Mouse (Mus musculus): ENCODE results near the gene Srpx.

The Srpx gene

GRCm38 (mm10) chrX:10117065-10117719 is at the start of gene Srpx:
Gene Srpx, minus strand, starts transcription at chrX:10117709.
- in situ Hi-C loops (cut with MboI, MseI), result no loop called here

DNA sequence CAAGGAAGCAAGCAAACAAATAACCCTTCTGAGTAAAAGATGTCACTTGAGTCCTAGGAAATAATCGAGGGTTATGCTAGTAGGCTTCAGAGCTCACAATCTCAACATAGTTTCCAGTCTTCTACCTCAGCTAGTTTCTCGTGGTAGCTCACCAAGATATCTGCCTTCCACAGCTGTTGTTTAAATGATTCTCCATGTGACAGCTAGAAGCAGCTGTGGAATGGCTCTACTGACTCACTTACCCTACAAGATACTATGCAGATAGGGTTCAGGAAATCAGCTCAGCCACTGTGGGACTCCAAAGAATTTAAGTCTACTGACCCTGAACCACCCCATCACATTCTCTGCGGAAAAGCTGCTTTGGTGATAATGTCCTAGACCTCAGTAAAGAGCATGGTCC is 34.9 kb upstream of the Srpx start:
- in situ Hi-C loops (cut with MboI, MseI), result no loop called here

GRCm38 (mm10) chrX:10115780-10116179 is 1.7 kb downstream of the Srpx start:
- in situ Hi-C loops (cut with MboI, MseI), result no loop called here

DNA sequence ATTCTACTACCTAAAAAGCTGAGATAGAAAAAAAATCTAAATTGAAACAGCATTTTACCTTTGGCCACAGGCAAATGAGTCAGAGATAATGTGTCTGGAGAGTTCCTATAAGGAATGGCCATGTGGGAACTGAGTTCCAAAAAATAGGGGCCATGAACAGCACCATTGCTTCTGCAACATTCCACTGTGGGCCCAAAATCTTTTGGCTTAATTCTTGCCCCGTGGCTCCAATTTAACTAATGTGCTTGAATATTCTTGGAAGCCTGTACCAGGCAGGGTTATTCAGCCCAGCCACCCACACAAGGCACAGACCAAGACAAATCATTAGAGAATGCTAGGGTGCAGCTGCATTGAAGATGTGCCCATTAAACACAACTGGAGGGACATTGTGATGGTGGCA is 6.8 kb downstream of the Srpx start:
- in situ Hi-C loops (cut with MboI, MseI), result no loop called here

DNA sequence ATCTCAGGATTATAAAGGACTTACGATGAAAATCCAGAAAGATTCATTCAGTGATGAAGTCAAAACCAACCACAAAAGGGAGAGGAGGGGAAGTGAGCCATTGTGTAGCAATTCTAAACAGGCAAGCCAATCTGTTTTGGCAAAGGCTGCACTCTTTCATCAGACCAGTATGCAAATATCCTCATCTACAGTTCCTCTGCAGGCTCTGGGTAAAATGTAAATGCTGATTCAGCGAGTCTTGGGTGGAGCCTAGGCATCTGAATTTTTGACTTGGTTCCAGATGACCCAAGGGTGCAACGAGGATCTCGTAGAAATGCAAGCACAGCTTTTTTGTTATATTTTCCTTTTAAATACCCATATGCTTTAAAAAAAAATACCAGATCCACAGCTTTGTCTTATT is 9.0 kb downstream of the Srpx start:
- in situ Hi-C loops (cut with MboI, MseI), result no loop called here

DNA sequence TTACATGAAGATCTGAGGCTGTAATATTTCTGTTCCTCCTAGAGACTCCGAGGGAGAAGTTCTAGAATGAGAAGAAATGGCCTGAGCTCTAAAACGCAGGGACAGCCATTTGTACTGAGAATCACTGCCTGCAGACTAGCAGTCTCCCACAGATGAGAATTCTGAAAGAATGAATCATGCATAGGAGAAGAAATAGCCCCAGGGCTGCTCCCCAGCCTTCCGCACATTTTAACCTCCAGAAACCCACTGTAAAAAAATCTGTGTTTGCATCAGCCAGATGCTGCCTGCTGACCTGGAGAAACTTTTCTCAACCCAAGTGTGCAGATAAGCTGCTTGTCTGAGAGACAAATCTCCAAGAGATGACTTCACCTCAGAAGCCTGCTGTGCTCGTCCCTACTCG is 12.0 kb downstream of the Srpx start:
- in situ Hi-C loops (cut with MboI, MseI), result no loop called here

DNA sequence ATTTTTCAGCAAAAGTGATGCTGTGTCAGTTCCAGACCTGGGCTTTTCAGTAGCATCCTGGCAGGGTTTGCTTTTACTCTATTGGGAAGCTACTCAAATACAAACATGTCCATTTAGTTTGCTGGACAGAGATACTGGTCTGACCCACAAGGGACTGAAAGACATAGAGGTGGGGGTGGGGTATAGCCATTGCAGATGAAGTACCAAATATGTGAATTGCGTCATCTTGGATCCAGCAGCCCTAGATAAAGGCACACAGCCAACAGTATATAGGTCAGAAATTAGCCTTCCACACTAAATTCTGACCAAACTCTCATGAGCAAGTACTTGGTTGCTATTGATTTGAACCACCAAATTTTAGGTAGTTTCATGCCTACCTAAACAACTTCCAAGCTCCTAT is 14.8 kb downstream of the Srpx start:
- in situ Hi-C loops (cut with MboI, MseI), result no loop called here

DNA sequence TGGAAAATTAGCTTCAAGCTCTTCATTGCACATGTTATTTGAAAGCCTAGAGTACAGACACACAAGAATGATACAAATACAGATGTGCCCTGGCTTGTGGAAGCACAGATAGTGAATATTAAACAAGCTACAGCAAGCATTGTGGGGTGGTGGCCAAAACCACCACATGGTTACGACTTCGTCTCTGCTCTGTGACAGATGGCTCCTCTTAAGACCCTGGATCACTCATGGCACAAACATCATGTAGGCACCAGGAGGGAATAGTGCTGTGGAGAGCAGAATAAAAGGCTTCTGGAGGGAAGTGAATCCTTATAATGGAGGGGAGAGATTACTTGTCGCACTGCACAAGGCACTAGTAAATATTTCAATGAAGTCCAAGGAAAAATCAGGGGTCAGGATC is 21.7 kb downstream of the Srpx start:
- in situ Hi-C loops (cut with MboI, MseI), result no loop called here

- in situ Hi-C loops (cut with MboI, MseI), result no loop called here
These were observed 37.1 kb downstream of the Srpx start for GRCm38 (mm10) chrX:10080385-10080784.

DNA sequence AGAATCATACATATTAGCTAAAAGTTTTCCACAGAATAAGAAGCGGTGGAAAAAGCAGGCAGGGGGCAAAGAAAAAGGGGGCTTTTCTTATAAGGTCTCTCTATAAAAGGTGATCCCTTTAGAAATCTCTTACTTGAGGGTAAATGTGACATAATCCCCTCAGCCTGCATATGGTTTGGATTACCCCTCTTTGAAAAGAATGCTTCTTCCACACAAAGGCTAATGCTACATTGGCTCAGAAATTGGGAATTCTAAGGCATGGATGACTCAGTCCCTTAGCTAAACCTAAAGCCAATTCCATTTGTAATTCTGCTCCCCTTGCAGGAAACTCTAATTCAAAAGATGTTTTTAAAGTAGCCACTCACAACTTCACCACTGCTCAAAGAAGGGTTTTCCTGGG is 37.5 kb downstream of the Srpx start:
- in situ Hi-C loops (cut with MboI, MseI), result no loop called here

DNA sequence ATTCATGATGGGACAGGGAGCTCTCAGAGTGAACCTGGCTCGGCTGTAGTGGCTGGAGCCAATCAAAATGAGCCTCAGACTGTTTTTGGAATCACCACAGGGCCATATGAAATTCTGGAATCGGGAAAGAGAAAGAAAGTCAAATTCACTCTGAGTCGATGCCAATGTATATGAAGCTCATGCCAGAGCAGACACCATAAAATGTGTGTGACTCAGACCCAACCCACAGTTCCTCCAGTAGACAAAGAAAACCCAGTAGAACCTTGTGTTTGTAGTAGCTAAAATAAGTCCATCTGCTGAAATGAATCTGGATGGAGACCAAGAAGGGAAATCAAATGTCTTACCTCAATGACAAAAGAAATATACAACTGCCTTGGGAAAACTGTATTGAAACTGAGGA is 43.5 kb downstream of the Srpx start:
- in situ Hi-C loops (cut with MboI, MseI), result no loop called here

DNA sequence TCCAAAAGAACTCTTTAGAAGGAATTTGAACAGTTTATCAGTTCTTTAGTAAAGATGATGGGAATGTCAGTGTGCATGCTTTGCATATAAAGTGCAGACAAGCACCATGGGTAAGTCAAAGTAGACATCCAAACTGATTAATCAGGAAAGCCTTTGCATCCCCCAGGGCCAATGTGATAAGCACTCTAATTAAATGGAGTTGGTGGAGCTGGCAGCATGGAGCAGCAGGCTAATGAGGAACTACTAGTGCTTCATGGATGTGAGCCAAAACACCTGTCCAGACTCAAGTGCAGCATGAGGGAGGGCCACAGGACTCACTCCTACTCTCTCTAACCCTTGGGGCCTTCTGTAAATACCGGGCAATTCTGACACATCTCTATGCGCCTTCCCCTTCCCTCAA is 46.0 kb downstream of the Srpx start:
- in situ Hi-C loops (cut with MboI, MseI), result no loop called here

DNA sequence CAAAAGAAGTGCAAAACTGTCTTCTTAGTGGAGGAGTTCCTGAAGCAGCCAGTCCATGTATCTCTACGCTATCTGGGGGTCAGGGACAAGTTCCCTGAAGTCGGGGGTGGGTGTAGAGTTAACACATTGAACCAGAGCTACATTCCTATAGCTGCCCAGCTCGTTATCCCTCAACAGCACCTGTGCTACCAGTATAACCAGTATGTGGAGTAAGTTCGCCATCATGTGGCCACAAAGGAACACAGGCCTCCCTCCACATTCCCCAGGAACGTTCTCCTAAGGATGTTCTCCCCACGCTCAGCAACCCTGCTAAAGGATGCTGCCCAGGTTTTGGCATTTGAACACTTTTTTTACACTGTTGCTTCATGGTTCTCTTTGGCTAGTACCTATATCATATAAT is 46.8 kb downstream of the Srpx start:
- in situ Hi-C loops (cut with MboI, MseI), result no loop called here

DNA sequence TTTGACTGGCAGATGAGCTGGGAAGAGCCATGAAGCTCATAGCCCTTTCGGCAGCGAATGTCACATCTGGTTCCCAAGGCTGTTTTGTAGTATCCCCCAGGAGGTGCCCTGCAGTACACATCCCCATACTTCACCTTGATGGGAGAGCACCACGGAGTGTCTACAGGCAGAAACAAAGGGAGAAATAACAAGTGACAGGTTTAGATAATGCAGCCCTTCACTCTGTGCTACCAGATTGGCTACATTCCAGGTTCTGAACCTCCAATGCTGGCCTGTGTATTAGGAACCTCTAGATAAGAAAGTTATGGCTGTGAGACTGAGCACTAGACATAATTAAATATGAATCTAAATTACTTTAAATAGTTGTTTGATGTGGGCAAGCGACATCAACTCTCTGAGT is 48.1 kb downstream of the Srpx start:
- in situ Hi-C loops (cut with MboI, MseI), result no loop called here

- in situ Hi-C loops (cut with MboI, MseI), result no loop called here
These were observed 53.7 kb downstream of the Srpx start for GRCm38 (mm10) chrX:10063781-10064180.

- in situ Hi-C loops (cut with MboI, MseI), result no loop called here
These were observed 54.1 kb downstream of the Srpx start for GRCm38 (mm10) chrX:10063361-10063760.

DNA sequence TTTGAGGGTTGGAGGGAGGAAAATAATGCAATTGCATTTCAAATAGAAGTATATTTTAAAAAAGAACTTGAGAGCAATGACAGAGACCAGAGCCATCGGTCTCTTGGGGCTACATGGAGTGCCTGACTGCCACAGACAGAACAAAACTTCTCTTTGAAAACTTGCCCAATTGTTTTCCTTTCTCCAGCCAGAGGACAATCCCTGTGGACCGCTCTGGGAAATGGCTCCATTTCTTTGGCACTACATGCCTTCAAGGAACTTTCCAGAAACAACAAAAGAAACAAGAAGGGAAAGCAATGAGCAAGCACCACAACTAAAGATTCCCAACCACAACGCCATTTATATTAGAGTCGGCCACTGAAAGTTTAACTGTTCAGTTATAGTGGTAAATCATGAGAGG is 55.3 kb downstream of the Srpx start:
- in situ Hi-C loops (cut with MboI, MseI), result no loop called here

- in situ Hi-C loops (cut with MboI, MseI), result no loop called here
These were observed 82.8 kb downstream of the Srpx start for GRCm38 (mm10) chrX:10034666-10035065.

- in situ Hi-C loops (cut with MboI, MseI), result no loop called here
These were observed 107.3 kb downstream of the Srpx start for GRCm38 (mm10) chrX:10010202-10010601.

DNA sequence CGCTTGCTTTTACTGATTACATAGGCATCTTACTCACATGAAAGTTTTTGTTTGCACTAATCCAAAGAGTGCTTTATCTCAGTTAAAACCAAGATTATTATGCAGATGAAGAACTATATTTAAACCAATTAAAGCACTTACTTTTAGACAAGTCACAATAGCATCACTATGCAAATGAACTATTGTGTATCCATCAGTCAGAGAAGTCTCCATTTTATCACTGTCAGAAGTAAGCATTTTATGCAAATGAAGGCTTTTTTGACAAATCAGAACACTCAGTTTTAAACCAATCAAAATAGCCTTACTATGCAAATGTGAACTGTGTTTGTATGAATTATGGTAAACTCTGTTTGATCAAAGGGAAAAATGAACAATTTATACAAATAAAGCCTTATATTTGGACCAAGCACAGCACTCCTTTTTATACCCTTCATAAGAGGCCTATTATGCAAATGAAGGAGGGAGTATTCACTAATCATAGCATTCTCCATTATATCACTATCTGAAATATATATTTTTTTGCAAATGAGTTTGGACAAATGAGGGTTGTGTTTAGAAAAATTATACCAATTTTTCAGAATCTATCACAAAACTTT is 109.7 kb downstream of the Srpx start:
- in situ Hi-C loops (cut with MboI, MseI), result no loop called here

GRCm38 (mm10) chrX:10005946-10006345 is 111.6 kb downstream of the Srpx start:
- in situ Hi-C loops (cut with MboI, MseI), result no loop called here

DNA sequence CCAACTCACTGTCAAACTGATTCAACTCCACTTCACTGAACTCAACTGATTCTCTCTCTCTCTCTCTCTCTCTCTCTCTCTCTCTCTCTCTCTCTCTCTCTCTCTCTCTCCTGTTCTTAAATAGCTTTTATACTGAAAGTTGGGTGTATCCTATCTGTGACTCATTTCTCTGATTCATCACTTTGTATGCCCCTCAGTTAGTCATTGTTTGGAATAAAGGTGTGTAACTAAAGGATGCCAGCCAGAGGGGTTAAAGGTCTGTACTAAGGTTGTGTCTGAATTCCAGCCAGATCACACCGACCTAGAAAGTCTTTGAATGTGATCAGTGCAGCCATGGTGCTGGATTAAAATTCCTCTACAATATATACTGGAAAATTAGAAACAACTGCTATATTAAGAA is 116.8 kb downstream of the Srpx start:
- in situ Hi-C loops (cut with MboI, MseI), result no loop called here

Measured in regulatory T cell (primary cell).